Mouse (Mus musculus) intestine, postnatal 0 days (tissue): ENCODE measurements around the gene Dtd1. TPM values are rescaled to one million over a fixed set of nuclear protein-coding genes. Genes with fewer than 3 reads are reported as not detected.

Experiments used
- ATAC-seq: fragments of 200-750 bp; cut with Nextera tagmentation; 2 replicates; pipeline ENCODE4 v1.8.0; 2017; ENCODE audit warnings: mild to moderate bottlenecking, moderate TSS enrichment, moderate library complexity
- H3K27ac ChIP-seq: fragments of 300-500 bp; sonication (generic); 2 replicates; pipeline ENCODE4 v1.5.1; 2014; ENCODE audit warnings: mild to moderate bottlenecking, low read depth, low read length, moderate library complexity
- H3K27me3 ChIP-seq: fragments of 300-500 bp; sonication (generic); replicated peaks from 2 replicates; pipeline ENCODE4 v1.6.1; 2014; ENCODE audit warnings: low read length, mixed read lengths; ENCODE audit not compliant: control insufficient read depth, insufficient read depth
- H3K36me3 ChIP-seq: fragments of 300-500 bp; sonication (generic); 2 replicates; pipeline ENCODE4 v1.6.1; 2014; ENCODE audit warnings: mild to moderate bottlenecking, moderate library complexity; ENCODE audit not compliant: control insufficient read depth, insufficient read depth
- H3K4me1 ChIP-seq: fragments of 300-500 bp; sonication (generic); replicated peaks from 2 replicates; pipeline ENCODE4 v1.6.1; 2014; ENCODE audit warnings: antibody characterized with exemption, low read length, mixed read lengths; ENCODE audit not compliant: control insufficient read depth, insufficient read depth
- H3K4me2 ChIP-seq: fragments of 300-500 bp; sonication (generic); replicated peaks from 2 replicates; pipeline ENCODE4 v1.6.1; 2014; ENCODE audit warnings: low read depth, mild to moderate bottlenecking, moderate library complexity
- H3K4me3 ChIP-seq: fragments of 300-500 bp; sonication (generic); 2 replicates; pipeline ENCODE4 v1.5.1; 2014; ENCODE audit warnings: low read depth, low read length
- H3K9ac ChIP-seq: fragments of 300-500 bp; sonication (generic); 2 replicates; pipeline ENCODE4 v1.6.1; 2014; ENCODE audit warnings: mild to moderate bottlenecking, low read depth, low read length
- H3K9me3 ChIP-seq: fragments of 300-500 bp; sonication (generic); 2 replicates; pipeline ENCODE4 v1.6.1; 2016; ENCODE audit warnings: mixed run types; ENCODE audit not compliant: control insufficient read depth
- CTCF ChIP-seq: sonication (generic); IDR thresholded peaks from 2 replicates; pipeline ENCODE4 v1.5.1; 2016; ENCODE audit warnings: low read depth, mild to moderate bottlenecking, control low read depth, antibody characterized with exemption, moderate library complexity
- WGBS: fragments of 180-500 bp; shearing (Covaris S2); extraction: QIAGEN DNeasy Blood & Tissue Kit; methylation state at CpG from one replicate; pipeline ENCODE4 v1.1.7; 2014; 5-methylcytosine and 5-hydroxymethylcytosine counted together
- polyA plus RNA-seq: library from polyadenylated mRNA; unstranded; fragments of >200 nt; fragmentation: Nextera tagmentation; extraction: Ambion mirVana; gene quantifications from 2 replicates; pipeline ENCODE4 v1.2.1, GENCODE M21; 2015

Gene Dtd1
- polyA plus RNA-seq, 1 experiment from 2014 or later: 31.6 TPM

- no peak for ATAC-seq
- Histone ChIP-seq H3K36me3 (no peaks in the 10 kb centered on the region), H3K4me1 (no peaks in the 10 kb centered on the region), H3K27ac (no peak overlapping the region), H3K4me2 (no peak overlapping the region), H3K9me3 (no peaks in the 10 kb centered on the region), H3K4me3 (no peak overlapping the region), H3K27me3 (no peaks in the 10 kb centered on the region), H3K9ac (no peak overlapping the region)
- WGBS: 96% methylated on average over 1 of the region's 1 CpGs
- TF ChIP-seq CTCF: peak; percentile 78
Observed at GRCm38 (mm10) chr2:144724679-144725078, 125.0 kb downstream of the Dtd1 start.

GRCm38 (mm10) chr2:144727136-144727535 lies 127.4 kb downstream of the Dtd1 start:
- WGBS: 87% methylated on average over 3 of the region's 3 CpGs
- no peak for ATAC-seq

DNA sequence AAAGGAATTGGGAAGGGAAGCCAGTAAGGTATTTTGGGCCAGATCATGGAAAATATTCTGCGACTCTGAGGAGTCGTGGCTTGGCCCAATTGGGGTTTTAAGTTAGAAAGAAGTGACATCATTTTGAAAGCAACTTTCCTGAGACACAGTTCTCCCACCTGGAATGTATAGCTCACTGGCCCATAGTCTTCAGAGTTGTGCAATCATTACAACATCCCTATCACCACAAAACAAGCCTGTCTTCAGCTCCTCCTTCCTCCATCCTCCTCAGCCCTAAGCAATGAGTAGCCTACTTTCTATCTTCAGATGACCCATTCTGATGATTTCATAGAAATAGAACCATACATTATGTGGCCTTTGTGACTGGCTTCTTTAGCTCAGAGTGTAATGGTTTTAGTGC lies 130.1 kb downstream of the Dtd1 start:
- no peak overlapping the region for H3K27ac ChIP-seq
- no peaks in the 10 kb centered on the region for H3K27me3 ChIP-seq
- 100% methylated on average over 2 of the region's 2 CpGs for WGBS
- H3K4me2 ChIP-seq: no peak overlapping the region
- no peaks in the 10 kb centered on the region for H3K4me1 ChIP-seq
- H3K9me3 ChIP-seq: no peaks in the 10 kb centered on the region
- H3K4me3 ChIP-seq: no peak overlapping the region
- no peak for ATAC-seq
- TF ChIP-seq CTCF: no peak
- no peak overlapping the region for H3K9ac ChIP-seq
- no peaks in the 10 kb centered on the region for H3K36me3 ChIP-seq

More at GRCm38 (mm10) chr2:144727136-144727535, 127.4 kb downstream of the Dtd1 start:
- Histone ChIP-seq H3K4me3 (no peak overlapping the region), H3K4me2 (no peak overlapping the region), H3K27me3 (no peaks in the 10 kb centered on the region), H3K36me3 (no peaks in the 10 kb centered on the region), H3K9me3 (no peaks in the 10 kb centered on the region), H3K9ac (no peak overlapping the region), H3K27ac (no peak overlapping the region), H3K4me1 (no peaks in the 10 kb centered on the region)
- TF ChIP-seq CTCF: no peak

- H3K36me3 ChIP-seq: no peaks in the 10 kb centered on the region
- no peaks in the 10 kb centered on the region for H3K9me3 ChIP-seq
- H3K27ac ChIP-seq: no peak overlapping the region
- H3K4me2 ChIP-seq: no peak overlapping the region
- H3K4me1 ChIP-seq: no peaks in the 10 kb centered on the region
- WGBS: 78% methylated on average over 5 of the region's 5 CpGs
- TF ChIP-seq CTCF: no peak
- no peak overlapping the region for H3K9ac ChIP-seq
- no peak for ATAC-seq
- H3K27me3 ChIP-seq: no peaks in the 10 kb centered on the region
- H3K4me3 ChIP-seq: no peak overlapping the region
Observed at GRCm38 (mm10) chr2:144738161-144738560, 138.5 kb downstream of the Dtd1 start.

GRCm38 (mm10) chr2:144738576-144738975 lies 138.9 kb downstream of the Dtd1 start:
- no peak overlapping the region for H3K4me3 ChIP-seq
- no peak overlapping the region for H3K27ac ChIP-seq
- H3K36me3 ChIP-seq: no peaks in the 10 kb centered on the region
- H3K9ac ChIP-seq: no peak overlapping the region
- no peaks in the 10 kb centered on the region for H3K9me3 ChIP-seq
- no peak for TF ChIP-seq CTCF
- WGBS: 84% methylated on average over 5 of the region's 5 CpGs
- H3K4me2 ChIP-seq: no peak overlapping the region
- no peak for ATAC-seq
- H3K27me3 ChIP-seq: no peaks in the 10 kb centered on the region
- H3K4me1 ChIP-seq: no peaks in the 10 kb centered on the region

DNA sequence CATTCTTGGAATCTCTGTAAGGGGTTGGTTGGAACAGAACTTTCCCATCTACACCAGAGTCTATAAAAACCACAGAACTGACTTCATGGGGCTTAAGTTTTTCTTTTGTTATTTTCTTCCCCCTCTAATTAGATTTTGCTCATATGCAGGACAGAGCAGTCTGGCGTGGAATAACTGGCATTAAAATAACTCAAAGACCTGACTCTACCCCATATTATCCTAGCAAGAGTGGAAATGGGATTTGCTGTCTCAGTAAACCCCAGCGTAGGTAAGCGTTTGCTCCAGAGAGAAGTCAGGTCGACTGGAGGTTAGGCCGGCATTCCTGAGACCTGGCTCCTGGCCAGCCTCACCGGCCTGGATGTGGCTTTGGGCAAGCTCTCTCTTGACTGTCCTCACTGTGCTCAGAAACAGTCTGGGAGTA lies 140.9 kb downstream of the Dtd1 start:
- H3K4me2 ChIP-seq: no peak overlapping the region
- no peaks in the 10 kb centered on the region for H3K27me3 ChIP-seq
- 60% methylated on average over 6 of the region's 6 CpGs for WGBS
- ATAC-seq: no peak
- no peak for TF ChIP-seq CTCF
- no peaks in the 10 kb centered on the region for H3K9me3 ChIP-seq
- H3K27ac ChIP-seq: no peak overlapping the region
- H3K4me1 ChIP-seq: no peaks in the 10 kb centered on the region
- H3K36me3 ChIP-seq: no peaks in the 10 kb centered on the region
- no peak overlapping the region for H3K9ac ChIP-seq
- no peak overlapping the region for H3K4me3 ChIP-seq

GRCm38 (mm10) chr2:144741973-144742372 lies 142.3 kb downstream of the Dtd1 start:
- TF ChIP-seq CTCF: no peak
- ATAC-seq: no peak
- no peak overlapping the region for H3K4me2 ChIP-seq
- H3K9ac ChIP-seq: no peak overlapping the region
- no peak overlapping the region for H3K4me3 ChIP-seq
- H3K36me3 ChIP-seq: no peaks in the 10 kb centered on the region
- no peaks in the 10 kb centered on the region for H3K4me1 ChIP-seq
- H3K9me3 ChIP-seq: no peaks in the 10 kb centered on the region
- H3K27me3 ChIP-seq: no peaks in the 10 kb centered on the region
- 86% methylated on average over 10 of the region's 10 CpGs for WGBS
- no peak overlapping the region for H3K27ac ChIP-seq
